Mouse (Mus musculus) embryo, embryonic 11 days (tissue): ENCODE data around the gene Gm21312.
"Not testable (repeated sequence)": the region's sequence is repeated elsewhere in the genome, so short reads cannot be mapped to it uniquely, and the experiment has no call there.

ENCODE experiments used
- DNase-seq: peaks from one replicate; pipeline ENCODE4 v3.0.0-alpha.2; 2015

Gm21312 gene

DNA sequence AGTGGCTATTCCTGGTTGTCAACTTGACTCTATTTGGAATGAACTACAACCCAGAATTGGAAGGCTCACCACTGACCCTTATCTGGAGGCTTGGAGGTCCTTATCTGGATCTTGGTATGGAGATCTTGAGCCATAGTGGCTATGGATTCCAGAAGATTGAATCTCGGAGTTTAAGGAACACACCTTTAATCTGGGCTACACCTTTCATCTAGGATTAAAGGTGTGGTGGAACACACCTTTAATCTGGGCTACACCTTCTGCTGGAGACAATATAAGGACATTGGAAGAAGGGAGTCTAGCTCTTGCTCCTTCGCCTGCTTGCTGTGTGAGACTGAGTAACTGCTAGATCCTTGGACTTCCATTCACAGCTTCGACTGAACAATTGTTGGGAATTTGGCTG lies at the start of gene Gm21312:
Gene Gm21312 (plus strand): TSS at position 301 of the 400 bp plus-strand sequence.
- not testable (repeated sequence) for DNase-seq

DNA sequence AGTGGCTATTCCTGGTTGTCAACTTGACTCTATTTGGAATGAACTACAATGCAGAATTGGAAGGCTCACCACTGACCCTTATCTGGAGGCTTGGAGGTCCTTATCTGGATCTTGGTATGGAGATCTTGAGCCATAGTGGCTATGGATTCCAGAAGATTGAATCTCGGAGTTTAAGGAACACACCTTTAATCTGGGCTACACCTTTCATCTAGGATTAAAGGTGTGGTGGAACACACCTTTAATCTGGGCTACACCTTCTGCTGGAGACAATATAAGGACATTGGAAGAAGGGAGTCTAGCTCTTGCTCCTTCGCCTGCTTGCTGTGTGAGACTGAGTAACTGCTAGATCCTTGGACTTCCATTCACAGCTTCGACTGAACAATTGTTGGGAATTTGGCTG lies 34.1 kb upstream of the Gm21312 start, which contains the start of gene Gm21293:
Gene Gm21293 (plus strand): TSS at position 301 of the 400 bp plus-strand sequence.
- not testable (repeated sequence) for DNase-seq

DNA sequence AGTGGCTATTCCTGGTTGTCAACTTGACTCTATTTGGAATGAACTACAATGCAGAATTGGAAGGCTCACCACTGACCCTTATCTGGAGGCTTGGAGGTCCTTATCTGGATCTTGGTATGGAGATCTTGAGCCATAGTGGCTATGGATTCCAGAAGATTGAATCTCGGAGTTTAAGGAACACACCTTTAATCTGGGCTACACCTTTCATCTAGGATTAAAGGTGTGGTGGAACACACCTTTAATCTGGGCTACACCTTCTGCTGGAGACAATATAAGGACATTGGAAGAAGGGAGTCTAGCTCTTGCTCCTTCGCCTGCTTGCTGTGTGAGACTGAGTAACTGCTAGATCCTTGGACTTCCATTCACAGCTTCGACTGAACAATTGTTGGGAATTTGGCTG lies 25.6 kb upstream of the Gm21312 start, which contains the start of gene Gm6763:
Gene Gm6763 (plus strand): TSS at position 301 of the 400 bp plus-strand sequence.
- not testable (repeated sequence) for DNase-seq

DNA sequence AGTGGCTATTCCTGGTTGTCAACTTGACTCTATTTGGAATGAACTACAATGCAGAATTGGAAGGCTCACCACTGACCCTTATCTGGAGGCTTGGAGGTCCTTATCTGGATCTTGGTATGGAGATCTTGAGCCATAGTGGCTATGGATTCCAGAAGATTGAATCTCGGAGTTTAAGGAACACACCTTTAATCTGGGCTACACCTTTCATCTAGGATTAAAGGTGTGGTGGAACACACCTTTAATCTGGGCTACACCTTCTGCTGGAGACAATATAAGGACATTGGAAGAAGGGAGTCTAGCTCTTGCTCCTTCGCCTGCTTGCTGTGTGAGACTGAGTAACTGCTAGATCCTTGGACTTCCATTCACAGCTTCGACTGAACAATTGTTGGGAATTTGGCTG lies 17.1 kb upstream of the Gm21312 start, which contains the start of gene Gm8764:
Gene Gm8764 (plus strand): TSS at position 301 of the 400 bp plus-strand sequence.
- DNase-seq, result not testable (repeated sequence)

DNA sequence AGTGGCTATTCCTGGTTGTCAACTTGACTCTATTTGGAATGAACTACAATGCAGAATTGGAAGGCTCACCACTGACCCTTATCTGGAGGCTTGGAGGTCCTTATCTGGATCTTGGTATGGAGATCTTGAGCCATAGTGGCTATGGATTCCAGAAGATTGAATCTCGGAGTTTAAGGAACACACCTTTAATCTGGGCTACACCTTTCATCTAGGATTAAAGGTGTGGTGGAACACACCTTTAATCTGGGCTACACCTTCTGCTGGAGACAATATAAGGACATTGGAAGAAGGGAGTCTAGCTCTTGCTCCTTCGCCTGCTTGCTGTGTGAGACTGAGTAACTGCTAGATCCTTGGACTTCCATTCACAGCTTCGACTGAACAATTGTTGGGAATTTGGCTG lies 8.6 kb upstream of the Gm21312 start, which contains the start of gene Gm21304:
Gene Gm21304 (plus strand): TSS at position 301 of the 400 bp plus-strand sequence.
- DNase-seq, result not testable (repeated sequence)

DNA sequence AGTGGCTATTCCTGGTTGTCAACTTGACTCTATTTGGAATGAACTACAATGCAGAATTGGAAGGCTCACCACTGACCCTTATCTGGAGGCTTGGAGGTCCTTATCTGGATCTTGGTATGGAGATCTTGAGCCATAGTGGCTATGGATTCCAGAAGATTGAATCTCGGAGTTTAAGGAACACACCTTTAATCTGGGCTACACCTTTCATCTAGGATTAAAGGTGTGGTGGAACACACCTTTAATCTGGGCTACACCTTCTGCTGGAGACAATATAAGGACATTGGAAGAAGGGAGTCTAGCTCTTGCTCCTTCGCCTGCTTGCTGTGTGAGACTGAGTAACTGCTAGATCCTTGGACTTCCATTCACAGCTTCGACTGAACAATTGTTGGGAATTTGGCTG lies 8.4 kb downstream of the Gm21312 start, which contains the start of gene Gm20765:
Gene Gm20765 (plus strand): TSS at position 301 of the 400 bp plus-strand sequence.
- not testable (repeated sequence) for DNase-seq

DNA sequence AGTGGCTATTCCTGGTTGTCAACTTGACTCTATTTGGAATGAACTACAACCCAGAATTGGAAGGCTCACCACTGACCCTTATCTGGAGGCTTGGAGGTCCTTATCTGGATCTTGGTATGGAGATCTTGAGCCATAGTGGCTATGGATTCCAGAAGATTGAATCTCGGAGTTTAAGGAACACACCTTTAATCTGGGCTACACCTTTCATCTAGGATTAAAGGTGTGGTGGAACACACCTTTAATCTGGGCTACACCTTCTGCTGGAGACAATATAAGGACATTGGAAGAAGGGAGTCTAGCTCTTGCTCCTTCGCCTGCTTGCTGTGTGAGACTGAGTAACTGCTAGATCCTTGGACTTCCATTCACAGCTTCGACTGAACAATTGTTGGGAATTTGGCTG lies 16.9 kb downstream of the Gm21312 start, which contains the start of gene Gm4340:
Gene Gm4340 (plus strand): TSS at position 301 of the 400 bp plus-strand sequence.
- not testable (repeated sequence) for DNase-seq

DNA sequence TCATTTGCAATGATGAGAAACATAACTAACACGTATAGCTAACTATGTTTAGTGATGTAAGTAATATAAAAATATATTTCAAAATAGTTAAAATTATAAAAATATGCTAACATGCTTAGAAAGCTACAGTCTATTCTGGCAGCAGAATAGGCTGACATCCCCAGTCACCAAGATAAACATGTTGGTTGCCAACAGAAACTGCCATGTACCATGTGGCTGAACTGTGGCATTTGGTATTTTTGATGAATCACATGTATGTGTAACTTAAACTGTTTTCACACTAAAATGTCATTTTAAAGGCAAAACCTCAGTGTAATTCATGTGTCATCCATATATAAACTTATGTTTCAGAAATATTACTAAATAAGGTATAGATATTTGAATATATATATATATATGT lies 32.8 kb downstream of the Gm21312 start:
- DNase-seq, result no peak

DNA sequence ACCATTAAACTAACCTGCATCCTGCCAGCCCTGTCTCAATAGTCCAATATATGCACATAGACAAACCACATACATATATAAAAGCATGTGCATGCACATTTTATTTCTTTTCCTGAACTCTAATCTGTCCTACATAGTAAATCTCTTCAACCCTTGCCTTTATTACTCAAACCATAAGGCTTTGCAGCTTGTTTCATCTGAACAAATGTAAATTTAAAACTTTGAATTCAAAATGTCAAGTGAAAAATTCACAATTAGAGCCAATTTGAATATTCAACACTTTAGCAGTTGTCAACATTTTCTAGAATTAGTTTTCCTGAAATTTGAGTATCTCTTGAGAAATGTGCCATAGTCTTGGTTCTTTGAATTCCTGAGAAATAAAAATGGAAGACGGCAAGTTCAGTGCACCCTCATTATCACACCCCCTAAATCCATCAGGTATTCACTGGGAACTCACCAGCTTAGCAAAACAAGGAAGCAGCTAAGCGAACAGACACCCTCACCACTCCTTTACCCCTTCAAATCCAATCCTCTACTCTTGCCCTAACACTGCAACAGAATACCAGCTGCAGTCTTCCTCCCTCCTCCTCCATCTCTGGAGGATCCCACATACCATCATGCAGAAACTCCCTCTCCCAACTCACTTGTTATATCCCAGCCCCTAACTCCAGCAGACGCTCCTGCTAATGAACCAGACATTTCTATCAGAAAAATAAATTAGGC lies 33.6 kb downstream of the Gm21312 start:
- no peak for DNase-seq

DNA sequence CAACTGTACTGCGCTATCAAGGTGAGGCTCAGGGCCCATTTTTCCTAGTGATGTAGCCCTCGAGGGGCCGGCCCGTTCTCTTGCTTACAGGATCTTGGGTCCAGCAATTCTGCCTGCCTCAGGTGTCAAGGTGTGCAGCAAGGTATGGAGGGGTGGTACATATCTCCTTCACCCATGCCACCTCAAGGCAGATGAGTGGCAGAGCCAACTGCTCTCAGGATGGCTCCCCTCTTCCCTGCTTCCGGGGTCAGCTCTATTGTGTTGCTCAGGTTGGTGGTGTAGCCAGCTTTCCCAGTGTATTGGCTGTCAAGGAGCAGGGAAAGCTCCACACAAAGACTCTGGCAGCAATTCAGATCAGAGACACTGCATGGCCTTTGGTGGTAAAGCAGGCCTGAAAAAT lies 37.7 kb downstream of the Gm21312 start:
- DNase-seq, result no peak

DNA sequence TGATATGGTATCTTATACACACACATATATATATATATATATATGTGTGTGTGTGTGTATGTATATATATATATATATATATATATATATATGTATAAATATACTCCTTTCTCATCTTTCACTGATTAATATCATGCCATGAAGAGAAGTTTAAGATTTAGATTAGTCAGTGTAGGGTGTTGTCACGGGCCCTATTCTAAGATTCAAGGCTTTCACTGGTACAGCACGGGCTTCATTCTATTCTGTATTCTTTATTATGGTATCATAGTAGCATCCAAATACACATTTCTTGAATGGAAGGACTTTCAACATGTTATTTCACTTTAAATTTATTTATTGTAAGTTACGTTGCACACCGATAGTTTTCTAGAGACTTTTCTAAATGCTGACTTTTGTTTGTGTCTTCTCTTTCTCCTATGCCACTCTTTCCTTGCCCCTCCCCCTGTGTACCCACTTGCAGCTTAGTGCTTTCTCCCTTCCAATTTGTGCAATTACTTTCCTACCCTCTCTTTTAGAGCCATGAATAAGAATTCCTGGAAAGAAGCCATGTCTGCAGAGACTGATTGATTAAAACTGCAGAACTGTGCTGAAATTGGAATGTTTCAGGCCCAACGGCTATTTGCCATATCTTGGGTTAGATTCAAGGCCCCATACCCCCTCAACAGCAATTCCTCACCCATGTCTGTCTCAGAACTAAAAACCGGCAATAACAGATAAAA lies 43.6 kb downstream of the Gm21312 start:
- no peak for DNase-seq
